Mouse (Mus musculus) midbrain, embryonic 13.5 days (tissue): ENCODE results near the gene Urgcp. TPM values are rescaled to one million over a fixed set of nuclear protein-coding genes. Genes with fewer than 3 reads are reported as not detected.
A peak's percentile ranks its signal among the peaks of the same experiment; 100 is the strongest.

Source experiments
- ATAC-seq: fragments of 200-750 bp; cut with Nextera tagmentation; 2 replicates; pipeline ENCODE4 v1.8.0; 2017; ENCODE audit warnings: mild to moderate bottlenecking, moderate TSS enrichment, moderate library complexity
- H3K27ac ChIP-seq: fragments of 300-500 bp; sonication (generic); 2 replicates; pipeline ENCODE4 v1.5.1; 2015; ENCODE audit warnings: inconsistent platforms, mild to moderate bottlenecking, moderate library complexity
- H3K27me3 ChIP-seq: fragments of 300-500 bp; sonication (generic); 2 replicates; pipeline ENCODE4 v1.6.1; 2015; ENCODE audit warnings: mild to moderate bottlenecking, inconsistent platforms
- H3K36me3 ChIP-seq: fragments of 300-500 bp; sonication (generic); 2 replicates; pipeline ENCODE4 v1.6.1; 2015; ENCODE audit warnings: mild to moderate bottlenecking, inconsistent platforms
- H3K4me1 ChIP-seq: fragments of 300-500 bp; sonication (generic); replicated peaks from 2 replicates; pipeline ENCODE4 v1.6.1; 2015; ENCODE audit warnings: inconsistent platforms
- H3K4me2 ChIP-seq: fragments of 300-500 bp; sonication (generic); replicated peaks from 2 replicates; pipeline ENCODE4 v1.6.1; 2015; ENCODE audit warnings: moderate library complexity, mild to moderate bottlenecking, inconsistent platforms
- H3K4me3 ChIP-seq: fragments of 300-500 bp; sonication (generic); replicated peaks from 2 replicates; pipeline ENCODE4 v1.5.1; 2015; ENCODE audit warnings: mild to moderate bottlenecking, inconsistent platforms
- H3K9ac ChIP-seq: fragments of 300-500 bp; sonication (generic); replicated peaks from 2 replicates; pipeline ENCODE4 v1.6.1; 2015; ENCODE audit warnings: mild to moderate bottlenecking, inconsistent platforms
- H3K9me3 ChIP-seq: fragments of 300-500 bp; sonication (generic); 2 replicates; pipeline ENCODE4 v1.6.1; 2016; ENCODE audit warnings: mild to moderate bottlenecking, inconsistent platforms
- WGBS: fragments of 180-500 bp; shearing (Covaris S2); methylation state at CpG from one replicate; pipeline ENCODE4 v1.1.7; 2015; 5-methylcytosine and 5-hydroxymethylcytosine counted together
- polyA plus RNA-seq: library from polyadenylated mRNA; unstranded; fragments of >200 nt; fragmentation: Nextera tagmentation; extraction: Ambion mirVana; gene quantifications from 2 replicates; pipeline ENCODE4 v1.2.1, GENCODE M21; 2015

Gene Urgcp
- polyA plus RNA-seq, 1 experiment from 2014 or later = 26.5 TPM

DNA sequence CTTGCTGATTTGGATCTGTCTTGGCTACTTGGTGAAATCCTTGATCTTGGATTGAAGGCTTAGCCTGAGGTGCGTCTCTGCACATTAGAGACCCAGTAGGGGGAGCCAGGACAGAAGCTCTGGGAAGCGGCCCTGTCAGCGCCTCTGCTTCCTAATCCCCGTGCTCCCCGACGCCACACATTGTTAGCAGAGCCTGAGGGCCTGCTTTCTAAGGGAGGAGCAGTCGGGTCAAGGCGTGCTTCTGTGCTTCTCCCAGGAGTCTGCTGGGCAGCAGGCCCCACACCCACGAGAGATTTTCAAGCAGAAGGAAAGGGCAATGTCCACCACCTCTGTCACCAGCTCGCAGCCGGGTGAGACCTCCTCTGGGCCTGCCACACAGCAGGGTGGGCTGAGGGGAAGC is 35.2 kb upstream of the Urgcp start:
- H3K9me3 ChIP-seq = no peaks in the 10 kb centered on the region
- no peak overlapping the region for H3K4me3 ChIP-seq
- ATAC-seq = no peak
- H3K36me3 ChIP-seq = peaks cover 88% of the 10 kb centered on the region
- no peak overlapping the region for H3K4me2 ChIP-seq
- no peak overlapping the region for H3K9ac ChIP-seq
- no peak overlapping the region for H3K27ac ChIP-seq
- H3K27me3 ChIP-seq = no peaks in the 10 kb centered on the region
- WGBS = 70% methylated on average over 11 of the region's 11 CpGs
- no peaks in the 10 kb centered on the region for H3K4me1 ChIP-seq

DNA sequence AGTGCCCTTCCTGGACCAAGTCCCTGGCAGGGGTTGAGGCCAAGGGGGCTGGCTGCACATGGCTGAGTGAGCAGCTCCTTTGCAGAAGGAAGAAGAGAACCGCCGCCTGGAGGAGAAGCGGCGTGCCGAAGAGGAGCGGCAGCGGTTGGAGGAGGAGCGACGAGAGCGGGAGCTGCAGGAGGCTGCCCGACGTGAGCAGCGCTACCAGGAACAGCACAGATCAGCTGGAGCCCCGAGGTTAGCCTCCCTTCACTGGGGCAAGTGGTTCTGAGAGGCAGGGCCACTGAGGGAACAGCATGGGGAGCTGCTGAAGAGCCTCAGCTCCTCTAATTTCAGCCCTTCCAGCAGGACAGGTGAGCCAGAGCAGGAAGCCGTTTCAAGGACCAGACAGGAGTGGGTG is 34.8 kb upstream of the Urgcp start:
- no peaks in the 10 kb centered on the region for H3K9me3 ChIP-seq
- H3K4me1 ChIP-seq = no peaks in the 10 kb centered on the region
- H3K4me2 ChIP-seq = no peak overlapping the region
- 77% methylated on average over 15 of the region's 15 CpGs for WGBS
- ATAC-seq = no peak
- no peak overlapping the region for H3K9ac ChIP-seq
- H3K4me3 ChIP-seq = no peak overlapping the region
- no peaks in the 10 kb centered on the region for H3K27me3 ChIP-seq
- H3K27ac ChIP-seq = no peak overlapping the region
- peaks cover 92% of the 10 kb centered on the region for H3K36me3 ChIP-seq

DNA sequence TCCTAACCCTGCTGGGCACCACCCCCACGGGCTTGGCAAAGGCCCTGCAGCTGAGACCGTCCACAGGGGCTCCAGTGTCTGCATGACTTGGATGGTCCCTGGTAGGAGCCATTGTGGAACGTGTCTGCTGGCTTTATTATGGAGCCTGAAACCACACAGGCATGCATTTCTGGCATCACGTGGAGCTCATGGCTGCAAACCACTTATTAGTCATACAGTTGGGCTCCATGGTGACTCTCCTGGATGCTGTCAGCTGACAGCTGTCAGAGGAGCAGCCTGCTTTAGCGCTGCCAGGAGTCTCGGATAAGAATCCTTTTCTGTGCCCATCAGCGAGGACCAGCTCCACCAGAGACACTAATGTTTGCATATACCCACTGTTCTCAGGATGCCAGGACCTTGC is 33.5 kb upstream of the Urgcp start:
- Histone ChIP-seq H3K36me3 (peaks cover 93% of the 10 kb centered on the region), H3K27ac (no peak overlapping the region), H3K27me3 (no peaks in the 10 kb centered on the region), H3K9me3 (no peaks in the 10 kb centered on the region), H3K4me3 (no peak overlapping the region), H3K4me2 (no peak overlapping the region), H3K9ac (no peak overlapping the region), H3K4me1 (0 out of 2 replicates have a peak, but pooled peaks cover 3% of the 10 kb centered on the region)
- 94% methylated on average over 7 of the region's 7 CpGs for WGBS
- no peak for ATAC-seq

DNA sequence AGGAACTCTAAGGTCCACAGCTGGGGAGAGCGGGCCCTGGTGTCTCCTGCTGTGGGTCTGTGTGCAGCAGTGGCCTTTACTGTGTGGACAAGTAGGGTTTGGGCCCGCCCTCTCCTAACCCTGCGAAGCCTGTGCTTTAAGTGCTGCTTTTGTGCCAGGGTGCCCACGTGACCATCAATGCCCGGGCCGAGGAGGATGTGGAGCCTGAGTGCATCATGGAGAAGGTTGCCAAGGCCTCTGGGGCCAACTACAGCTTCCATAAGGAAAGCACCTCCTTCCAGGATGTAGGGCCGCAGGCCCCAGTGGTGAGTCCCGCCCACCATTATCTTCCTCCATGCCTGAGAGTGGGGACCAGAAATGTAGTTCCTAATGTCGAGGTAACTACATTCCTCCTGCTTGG is 33.1 kb upstream of the Urgcp start:
- Histone ChIP-seq H3K4me1 (peaks cover 3% of the 10 kb centered on the region; the same call in 1 of the 2 replicates), H3K27me3 (no peaks in the 10 kb centered on the region), H3K36me3 (peaks cover 89% of the 10 kb centered on the region), H3K9ac (no peak overlapping the region), H3K4me3 (no peak overlapping the region), H3K9me3 (no peaks in the 10 kb centered on the region), H3K27ac (no peak overlapping the region), H3K4me2 (no peak overlapping the region)
- WGBS = 91% methylated on average over 9 of the region's 9 CpGs
- no peak for ATAC-seq

DNA sequence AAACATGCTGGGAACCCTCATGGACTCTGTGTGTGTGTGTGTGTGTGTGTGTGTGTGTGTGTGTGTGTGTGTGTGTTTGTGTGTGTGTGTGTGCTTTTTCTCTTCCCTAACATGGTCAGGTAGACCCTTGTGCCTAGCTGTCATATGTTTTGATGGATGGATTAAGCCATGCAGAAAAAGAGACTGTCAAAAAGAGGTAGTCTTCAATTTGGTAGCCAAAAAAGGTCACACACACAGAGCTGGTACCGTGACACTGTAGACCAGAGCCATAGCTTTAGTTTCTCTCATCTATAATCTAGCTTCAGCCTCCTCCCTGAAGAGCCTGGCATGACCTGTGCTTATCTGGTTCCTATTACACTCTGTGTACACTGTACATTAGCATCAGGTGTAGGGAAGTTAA is 28.3 kb upstream of the Urgcp start:
- WGBS = 100% methylated on average over 1 of the region's 1 CpGs
- H3K27ac ChIP-seq = no peak overlapping the region
- ATAC-seq = no peak

DNA sequence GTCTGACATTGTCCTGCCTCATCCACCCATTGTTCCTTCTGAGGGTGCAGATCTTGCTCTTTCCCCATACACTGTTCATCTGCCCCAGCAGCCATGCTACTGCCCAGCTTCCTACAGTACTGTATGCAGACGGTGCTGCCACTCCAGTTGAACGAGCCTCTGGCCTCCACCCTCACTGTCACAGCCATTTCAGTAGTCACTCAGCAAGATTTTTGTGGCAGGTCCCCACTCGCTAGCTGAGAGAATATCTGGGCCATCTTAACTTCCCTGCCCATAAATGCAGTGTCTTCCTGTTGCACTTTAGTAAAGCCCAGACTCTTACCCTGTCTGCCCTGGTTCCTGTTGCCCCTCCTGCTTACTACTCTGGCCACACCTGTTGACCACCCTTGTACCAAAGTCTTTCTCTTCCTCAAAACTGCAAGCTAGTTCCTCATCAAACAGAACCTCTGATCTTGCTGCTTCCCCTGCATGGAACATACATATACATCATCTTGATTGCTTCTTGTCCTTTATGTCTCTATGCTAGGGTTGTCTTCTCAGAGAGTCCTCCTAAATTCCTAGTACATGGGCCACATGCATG is 27.7 kb upstream of the Urgcp start:
- Histone ChIP-seq H3K9me3 (no peaks in the 10 kb centered on the region), H3K4me3 (peak overlapping the region; percentile 87), H3K9ac (peak overlapping the region; percentile 93; the same call in 1 of the 2 replicates)

More for the DNA sequence above, 28.3 kb upstream of the Urgcp start:
- H3K9ac ChIP-seq = no peak overlapping the region
- no peak overlapping the region for H3K4me2 ChIP-seq
- no peaks in the 10 kb centered on the region for H3K27me3 ChIP-seq
- H3K4me1 ChIP-seq = peaks cover 30% of the 10 kb centered on the region
- H3K4me3 ChIP-seq = no peak overlapping the region
- no peaks in the 10 kb centered on the region for H3K9me3 ChIP-seq
- peaks cover 42% of the 10 kb centered on the region for H3K36me3 ChIP-seq

DNA sequence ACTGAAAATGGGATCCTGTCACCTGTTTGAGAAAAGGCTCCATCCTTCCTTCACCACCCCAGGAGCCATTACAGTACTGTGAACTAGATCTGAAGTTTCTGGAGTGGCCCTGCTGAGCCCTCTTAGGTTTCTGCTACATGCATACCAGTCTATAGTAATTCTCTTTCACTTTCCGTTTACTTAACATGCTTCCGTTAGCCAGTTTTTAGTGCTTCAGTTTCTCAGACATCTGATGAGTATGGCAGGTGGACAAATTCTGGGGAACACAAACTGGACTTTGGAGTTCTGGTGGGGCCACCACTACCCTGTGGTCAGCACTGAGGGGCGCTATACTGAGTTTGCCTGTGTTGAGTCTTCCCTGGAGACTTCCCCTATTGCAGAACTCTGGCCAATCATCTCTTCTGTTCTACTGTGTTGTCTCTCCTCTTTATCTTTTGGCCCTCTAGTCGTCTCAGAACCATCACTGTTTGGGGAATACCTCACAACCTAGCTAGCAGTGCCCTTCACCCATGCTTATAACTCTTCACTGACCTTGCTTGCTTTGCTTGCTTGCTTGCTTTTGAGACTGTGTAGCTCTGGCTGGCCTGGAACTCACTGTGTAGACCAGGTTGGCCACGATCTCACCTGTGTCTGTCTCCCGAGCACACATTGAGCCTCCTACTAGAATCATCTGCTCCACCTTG is 27.0 kb upstream of the Urgcp start:
- H3K27me3 ChIP-seq = no peaks in the 10 kb centered on the region
- H3K27ac ChIP-seq = peak overlapping the region; percentile 91; the same call in 1 of the 2 replicates
- no peak for ATAC-seq
- peak overlapping the region; percentile 93 for H3K9ac ChIP-seq
- WGBS = 80% methylated on average over 6 of the region's 6 CpGs
- peak overlapping the region; percentile 93 for H3K4me2 ChIP-seq
- no peaks in the 10 kb centered on the region for H3K9me3 ChIP-seq
- H3K36me3 ChIP-seq = peaks cover 30% of the 10 kb centered on the region
- peak overlapping the region; percentile 87 for H3K4me3 ChIP-seq
- H3K4me1 ChIP-seq = peaks cover 30% of the 10 kb centered on the region

More for the DNA sequence above, 27.7 kb upstream of the Urgcp start:
- Histone ChIP-seq H3K36me3 (peaks cover 36% of the 10 kb centered on the region), H3K27me3 (no peaks in the 10 kb centered on the region), H3K4me2 (peak overlapping the region; percentile 93), H3K27ac (no peak overlapping the region), H3K4me1 (peaks cover 30% of the 10 kb centered on the region)
- 94% methylated on average over 3 of the region's 3 CpGs for WGBS
- no peak for ATAC-seq

DNA sequence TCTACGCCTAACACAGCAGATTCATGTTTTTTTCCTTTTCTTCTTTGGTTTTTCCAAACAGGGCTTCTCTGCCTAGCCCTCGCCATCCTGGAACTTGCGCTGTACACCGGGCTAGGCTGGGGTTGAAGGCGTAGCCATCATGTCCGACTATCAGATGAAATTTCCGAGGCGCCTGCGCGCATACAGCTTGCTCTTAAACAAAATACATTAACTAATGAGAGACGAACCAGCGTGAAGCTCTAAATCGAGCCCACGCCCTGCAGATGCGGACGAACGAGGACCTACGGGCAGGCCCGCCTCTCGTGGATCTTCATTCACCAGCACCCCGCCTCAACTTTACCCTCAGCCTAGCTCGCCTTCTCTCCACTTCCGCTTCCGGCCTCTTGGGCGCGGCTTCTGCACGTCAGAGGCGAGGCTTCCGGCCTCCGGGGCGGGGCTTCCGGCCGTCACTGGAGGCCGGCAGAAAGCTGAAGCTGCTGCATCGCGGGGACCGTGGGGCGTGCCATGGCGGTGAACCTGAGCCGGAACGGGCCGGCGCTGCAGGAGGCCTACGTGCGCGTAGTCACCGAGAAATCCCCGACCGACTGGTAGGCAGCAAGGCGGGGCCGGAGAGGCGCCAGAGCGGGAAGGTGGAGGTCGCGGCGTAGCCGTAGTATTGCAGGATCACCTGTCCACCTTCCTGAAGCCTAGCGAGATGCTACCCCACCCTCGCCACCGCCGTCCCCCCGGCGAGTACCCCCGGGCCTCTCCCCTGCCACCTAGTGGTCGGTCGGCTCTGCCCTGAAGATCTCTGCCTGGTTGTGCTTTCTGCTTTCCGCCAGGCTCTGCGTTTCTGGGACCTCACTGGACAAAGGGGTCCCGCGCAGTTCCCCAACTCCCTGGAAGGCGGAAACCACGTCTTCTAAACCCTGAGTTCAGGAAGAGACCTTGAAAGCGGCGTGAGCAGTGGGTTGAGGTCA is 26.2 kb upstream of the Urgcp start, which contains the start of gene Dbnl:
Gene Dbnl (plus strand): TSS at position 433 of the 959 bp plus-strand sequence.
- H3K36me3 ChIP-seq = peaks cover 27% of the 10 kb centered on the region
- H3K27ac ChIP-seq = peak within 1 kb of the TSS; percentile 91
- no peaks in the 10 kb centered on the region for H3K9me3 ChIP-seq
- peak; percentile 98 for ATAC-seq
- H3K9ac ChIP-seq = peak within 1 kb of the TSS; percentile 93
- peaks cover 30% of the 10 kb centered on the region for H3K4me1 ChIP-seq
- H3K4me3 ChIP-seq = peak within 1 kb of the TSS; percentile 87
- under 1% methylated on average over 74 of the region's 74 CpGs for WGBS
- no peaks in the 10 kb centered on the region for H3K27me3 ChIP-seq
- H3K4me2 ChIP-seq = peak within 1 kb of the TSS; percentile 93

DNA sequence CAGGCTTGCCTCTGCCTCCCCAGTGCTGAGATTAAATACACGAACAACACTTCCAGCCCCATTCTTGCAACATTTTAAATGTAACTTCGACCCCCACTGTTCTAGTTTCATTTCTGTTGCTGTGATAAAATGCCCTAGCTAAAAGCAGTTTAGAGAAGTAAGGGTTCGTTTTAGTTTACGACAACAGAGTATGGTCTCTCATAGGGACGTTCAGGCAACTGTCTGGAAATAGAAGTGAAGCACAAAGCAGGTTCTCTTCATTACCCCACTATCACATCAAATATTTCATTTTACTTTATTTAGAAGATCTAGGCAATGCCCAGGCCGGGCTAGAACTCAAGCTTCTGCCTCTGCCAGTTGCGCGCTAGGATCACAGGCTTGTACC is 25.5 kb upstream of the Urgcp start:
- no peaks in the 10 kb centered on the region for H3K27me3 ChIP-seq
- H3K27ac ChIP-seq = peak overlapping the region; percentile 91
- no peak for ATAC-seq
- 43% methylated on average over 8 of the region's 8 CpGs for WGBS
- peak overlapping the region; percentile 87 for H3K4me3 ChIP-seq
- H3K4me2 ChIP-seq = peak overlapping the region; percentile 93
- H3K36me3 ChIP-seq = peaks cover 22% of the 10 kb centered on the region
- peaks cover 30% of the 10 kb centered on the region for H3K4me1 ChIP-seq
- H3K9me3 ChIP-seq = no peaks in the 10 kb centered on the region
- peak overlapping the region; percentile 93 for H3K9ac ChIP-seq

DNA sequence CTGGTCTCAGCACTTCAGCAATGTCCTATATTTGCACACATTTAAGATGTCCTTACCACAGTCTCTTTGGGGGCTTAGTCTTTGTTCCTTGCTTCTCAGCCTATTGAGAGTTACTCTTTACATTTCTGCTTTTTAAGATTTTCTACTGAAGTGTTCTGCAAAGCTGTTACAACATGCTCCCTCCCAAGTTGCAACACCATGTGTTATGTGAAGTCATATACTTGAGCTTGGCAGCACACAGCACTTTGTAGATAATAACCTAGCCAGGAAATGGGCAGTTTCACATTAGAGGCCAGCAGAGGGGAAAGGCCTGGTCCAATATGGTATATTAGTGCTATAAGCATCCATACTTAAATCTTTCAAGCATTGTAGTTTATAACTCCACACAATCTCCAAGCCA is 23.6 kb upstream of the Urgcp start:
- ATAC-seq = no peak
- Histone ChIP-seq H3K4me2 (no peak overlapping the region), H3K27me3 (no peaks in the 10 kb centered on the region), H3K36me3 (peaks cover 11% of the 10 kb centered on the region; the same call in 1 of the 2 replicates), H3K9ac (no peak overlapping the region), H3K4me1 (peaks cover 27% of the 10 kb centered on the region), H3K27ac (no peak overlapping the region), H3K4me3 (no peak overlapping the region), H3K9me3 (no peaks in the 10 kb centered on the region)

DNA sequence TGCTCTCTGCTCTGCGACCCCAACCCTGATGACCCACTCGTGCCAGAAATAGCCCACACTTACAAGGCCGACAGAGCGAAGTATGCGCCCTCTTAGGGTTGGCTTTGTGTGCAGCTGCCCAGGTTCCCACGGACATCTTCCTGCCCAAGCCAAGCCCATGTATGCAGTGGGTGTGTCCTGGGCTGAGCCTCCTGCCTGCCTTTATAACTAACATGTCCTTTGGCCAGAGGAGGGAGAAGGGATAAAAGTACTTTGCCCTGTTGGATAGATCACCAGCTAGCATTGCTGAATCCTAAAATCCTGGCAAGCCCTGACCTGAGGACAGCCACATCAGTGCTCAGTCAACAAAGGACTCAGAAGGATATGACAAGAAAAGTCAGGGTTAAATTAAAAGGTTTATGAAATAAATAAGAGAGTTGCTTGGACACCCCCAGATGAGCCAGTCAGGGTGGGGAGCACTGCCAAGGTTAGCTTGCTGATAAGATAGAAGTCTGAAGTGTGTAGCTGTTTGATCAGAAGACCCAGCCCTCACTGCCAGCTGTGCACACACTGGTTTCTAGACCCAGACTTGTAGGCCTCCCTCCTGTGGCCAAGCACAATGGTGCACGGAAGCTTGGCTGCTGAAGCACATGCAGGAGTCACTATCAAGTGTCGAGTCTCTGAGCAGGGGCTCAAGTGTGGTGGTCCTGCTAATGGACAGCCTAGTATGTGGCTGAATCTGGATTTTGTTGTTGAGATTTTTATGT is 20.2 kb upstream of the Urgcp start:
- 76% methylated on average over 8 of the region's 8 CpGs for WGBS
- Histone ChIP-seq H3K9me3 (no peaks in the 10 kb centered on the region), H3K36me3 (peaks cover 17% of the 10 kb centered on the region; the same call in 1 of the 2 replicates), H3K4me1 (peaks cover 7% of the 10 kb centered on the region), H3K9ac (no peak overlapping the region), H3K4me3 (no peak overlapping the region), H3K27me3 (no peaks in the 10 kb centered on the region), H3K27ac (no peak overlapping the region), H3K4me2 (no peak overlapping the region)
- ATAC-seq = no peak
